Mouse (Mus musculus): ENCODE data around the gene Ier2. TPM values are rescaled to one million over a fixed set of nuclear protein-coding genes. Genes with fewer than 3 reads are reported as not detected.
"Not testable (repeated sequence)": the region's sequence is repeated elsewhere in the genome, so short reads cannot be mapped to it uniquely, and the experiment has no call there.

The Ier2 gene
- polyA plus RNA-seq, 1 experiment = 11.1 TPM

DNA sequence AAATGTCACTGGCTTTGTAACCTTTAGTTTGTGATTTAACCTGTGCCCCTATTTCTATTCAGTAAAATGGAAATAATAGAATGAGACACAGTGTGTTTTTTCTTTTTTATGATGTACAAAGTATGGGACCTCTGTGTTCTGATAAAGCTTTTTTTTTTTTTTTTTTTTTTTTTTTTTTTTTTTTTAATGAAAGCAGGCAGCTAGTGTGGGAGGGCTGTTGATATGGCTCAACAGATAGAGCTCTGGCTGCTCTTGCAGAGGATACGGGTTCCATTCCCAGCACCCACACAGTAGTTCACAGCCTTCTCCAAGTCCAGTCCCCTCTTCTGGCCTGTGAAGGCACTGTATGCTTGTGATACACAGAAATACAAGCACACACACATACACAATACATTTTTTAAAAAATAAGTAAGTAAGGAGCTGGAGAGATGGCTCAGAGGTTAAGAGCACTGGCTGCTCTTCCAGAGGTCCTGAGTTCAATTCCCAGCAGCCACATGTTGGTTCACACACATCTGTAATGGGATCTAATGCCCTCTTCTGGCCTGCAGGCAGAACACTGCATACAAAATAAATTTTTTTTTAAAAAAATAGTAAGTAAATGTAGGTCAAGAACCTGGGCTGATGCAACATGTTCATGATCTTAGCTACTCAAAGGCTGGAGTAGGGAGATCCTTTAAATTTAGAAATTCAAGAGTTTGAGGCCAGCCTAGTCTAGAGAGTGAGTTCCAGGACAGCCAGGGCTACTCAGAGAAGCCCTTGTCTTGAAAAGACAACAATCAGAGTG is 20.9 kb downstream of the Ier2 start:
- DNase-seq (ENCODE audit: extremely low spot score in 1 of 2, low spot score in 1 of 2) = no peak

DNA sequence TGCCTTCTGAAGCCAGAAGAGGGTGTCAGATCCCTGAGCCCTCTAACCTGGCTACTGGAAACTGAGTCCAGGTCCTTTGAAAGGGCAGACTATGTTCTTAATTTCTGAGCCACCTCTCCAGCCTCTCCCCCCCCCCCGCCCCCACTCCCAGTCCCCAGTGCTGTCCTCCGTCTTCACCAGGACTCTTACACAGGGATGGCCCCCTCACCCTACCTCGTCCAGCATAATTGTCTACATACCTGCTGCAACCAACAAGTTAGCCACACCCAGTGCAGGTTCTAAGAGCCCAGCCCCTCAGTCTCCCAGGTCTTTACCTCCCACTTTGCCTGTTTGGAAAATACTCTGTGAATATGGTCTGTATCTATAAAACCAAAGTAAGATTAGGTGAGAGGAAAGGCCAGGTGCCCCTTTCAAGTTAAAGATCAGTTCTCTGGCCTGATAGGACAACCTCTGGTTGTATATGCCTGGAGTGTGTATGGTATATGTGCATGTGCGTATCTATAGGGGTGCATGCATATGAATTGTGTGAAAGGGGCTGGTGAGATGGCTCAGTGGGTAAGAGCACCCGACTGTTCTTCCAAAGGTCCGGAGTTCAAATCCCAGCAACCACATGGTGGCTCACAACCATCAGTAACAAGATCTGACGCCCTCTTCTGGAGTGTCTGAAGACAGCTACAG is 21.9 kb downstream of the Ier2 start:
- no peak for DNase-seq (ENCODE audit: extremely low spot score in 1 of 2, low spot score in 1 of 2)

DNA sequence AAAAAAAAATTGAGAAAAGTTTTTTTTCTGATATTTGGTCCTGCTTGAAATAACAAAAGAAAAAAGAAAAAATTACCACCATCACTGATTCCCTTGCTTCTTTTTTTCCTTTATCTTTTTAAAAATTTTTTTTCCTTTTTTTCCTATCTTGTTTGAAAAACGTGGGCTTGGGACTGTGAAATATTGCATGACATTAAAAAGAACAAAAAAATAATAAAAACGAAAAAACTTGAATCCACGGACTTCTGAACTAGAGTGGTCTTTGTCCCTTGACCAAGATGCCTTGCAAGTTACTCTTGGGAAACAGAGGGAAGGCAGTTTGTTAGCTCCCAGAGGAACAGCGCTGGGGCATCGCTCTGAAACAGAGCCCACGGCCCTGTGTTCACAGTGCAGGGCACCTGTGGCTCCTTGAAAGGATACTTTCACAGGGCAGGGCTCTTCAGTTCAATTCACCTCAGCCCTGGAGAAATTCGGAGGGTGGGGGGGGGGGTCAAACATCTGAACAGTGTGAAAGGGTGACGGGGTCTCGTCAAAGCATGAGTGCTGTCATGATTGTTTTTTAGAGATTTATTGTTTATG is 22.6 kb downstream of the Ier2 start:
- no peak for DNase-seq (ENCODE audit: extremely low spot score in 1 of 2, low spot score in 1 of 2)

DNA sequence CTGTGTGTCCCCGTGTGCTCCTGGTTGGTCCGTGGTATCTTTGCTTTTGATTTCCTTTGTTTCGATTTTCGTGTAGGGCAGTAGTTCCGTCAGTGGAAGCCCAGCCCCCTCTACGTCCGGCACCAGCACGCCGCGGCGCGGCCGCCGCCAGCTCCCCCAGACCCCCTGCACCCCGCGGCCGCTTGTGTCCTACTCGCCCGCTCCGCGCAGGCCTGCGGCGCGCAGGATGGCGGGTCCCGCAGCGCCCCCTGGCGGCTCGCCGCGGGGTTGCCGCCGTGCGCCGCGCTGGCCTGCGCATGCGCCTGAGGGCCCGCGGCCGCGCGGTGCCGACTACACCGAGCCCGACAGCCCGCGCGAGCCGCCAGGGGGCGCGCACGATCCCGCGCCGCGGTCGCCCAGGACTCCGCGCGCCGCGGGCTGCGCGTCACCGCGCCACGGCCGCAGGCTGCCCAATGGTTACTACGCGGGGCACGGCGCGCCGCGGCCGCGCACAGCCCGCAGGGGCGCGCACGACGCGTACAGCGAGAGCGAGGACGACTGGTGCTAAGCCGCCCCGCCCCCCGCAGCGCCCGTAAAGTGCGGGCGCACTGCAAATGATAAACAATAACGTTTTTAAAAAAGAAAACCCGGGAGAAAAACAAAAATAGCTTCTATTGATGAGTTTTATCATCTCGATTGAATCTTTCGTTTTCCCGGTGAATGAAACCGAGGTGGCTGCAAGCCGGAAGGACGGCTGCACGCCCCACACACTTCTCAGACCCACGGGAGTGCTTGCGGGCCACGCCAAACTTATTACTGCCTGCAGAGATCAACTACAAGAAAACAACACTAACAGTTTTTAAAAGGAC is 23.3 kb downstream of the Ier2 start:
- peak; percentile 83 to 93 for DNase-seq (ENCODE audit: extremely low spot score in 1 of 2, low spot score in 1 of 2)

DNA sequence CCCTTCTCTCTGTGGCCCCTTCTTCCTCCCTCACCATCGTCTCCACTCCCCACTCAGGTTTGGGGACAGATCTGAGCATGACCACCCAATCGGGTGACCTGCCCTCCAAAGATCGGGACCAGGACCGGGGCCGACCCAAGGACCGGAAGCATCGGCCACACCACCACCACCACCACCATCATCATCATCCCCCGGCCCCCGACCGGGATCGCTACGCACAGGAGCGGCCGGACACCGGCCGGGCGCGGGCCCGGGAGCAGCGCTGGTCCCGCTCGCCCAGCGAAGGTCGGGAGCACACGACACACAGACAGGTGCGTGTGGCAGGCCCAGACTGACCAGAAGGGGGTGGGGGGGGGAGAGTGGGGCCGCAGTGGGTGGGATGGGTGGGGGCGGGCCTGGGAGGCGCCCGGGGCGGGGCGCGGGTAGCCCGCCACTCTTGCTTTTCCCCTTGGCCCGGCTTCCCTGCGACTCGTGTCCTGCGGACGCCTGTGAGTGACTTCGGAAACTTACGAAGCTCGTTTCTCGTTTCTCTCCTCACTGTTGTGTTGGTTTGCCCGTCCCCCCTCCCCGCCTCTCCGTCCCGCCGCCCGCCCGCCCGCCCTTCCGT is 24.0 kb downstream of the Ier2 start:
- DNase-seq (ENCODE audit: extremely low spot score in 1 of 2, low spot score in 1 of 2) = no peak

DNA sequence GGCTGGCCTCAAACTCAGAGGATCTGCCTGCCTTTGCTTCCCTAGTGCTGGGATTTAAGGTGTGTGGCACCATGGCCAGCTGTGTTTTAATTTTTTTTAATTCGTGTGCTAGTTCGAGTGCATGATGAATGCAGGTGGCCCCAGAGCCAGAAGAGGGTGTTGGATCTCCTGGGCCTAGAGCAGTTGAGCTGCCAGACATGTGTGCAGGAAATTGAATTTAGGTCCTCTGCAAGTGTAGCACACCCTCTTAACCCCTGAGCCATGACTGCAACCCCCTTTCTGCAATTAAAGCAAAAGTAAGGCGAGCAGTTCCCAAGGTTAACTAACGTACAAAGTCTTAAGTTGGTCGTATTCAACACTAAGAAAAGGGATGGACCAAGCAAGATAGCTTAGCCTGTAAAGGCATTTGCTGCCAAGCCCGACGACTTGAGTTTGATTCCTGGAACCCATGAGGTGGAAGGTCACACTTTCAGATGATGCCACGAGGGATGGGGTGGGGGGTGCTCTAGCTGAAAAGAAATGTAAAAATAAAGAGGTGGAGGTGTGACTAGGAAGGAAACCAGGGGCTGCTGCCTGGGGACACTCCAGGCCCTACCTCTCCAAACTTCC is 24.6 kb downstream of the Ier2 start:
- no peak for DNase-seq (ENCODE audit: extremely low spot score in 1 of 2, low spot score in 1 of 2)

- no peak for DNase-seq (ENCODE audit: extremely low spot score in 1 of 2, low spot score in 1 of 2)
These were observed 26.5 kb downstream of the Ier2 start for GRCm38 (mm10) chr8:84636051-84636691.

DNA sequence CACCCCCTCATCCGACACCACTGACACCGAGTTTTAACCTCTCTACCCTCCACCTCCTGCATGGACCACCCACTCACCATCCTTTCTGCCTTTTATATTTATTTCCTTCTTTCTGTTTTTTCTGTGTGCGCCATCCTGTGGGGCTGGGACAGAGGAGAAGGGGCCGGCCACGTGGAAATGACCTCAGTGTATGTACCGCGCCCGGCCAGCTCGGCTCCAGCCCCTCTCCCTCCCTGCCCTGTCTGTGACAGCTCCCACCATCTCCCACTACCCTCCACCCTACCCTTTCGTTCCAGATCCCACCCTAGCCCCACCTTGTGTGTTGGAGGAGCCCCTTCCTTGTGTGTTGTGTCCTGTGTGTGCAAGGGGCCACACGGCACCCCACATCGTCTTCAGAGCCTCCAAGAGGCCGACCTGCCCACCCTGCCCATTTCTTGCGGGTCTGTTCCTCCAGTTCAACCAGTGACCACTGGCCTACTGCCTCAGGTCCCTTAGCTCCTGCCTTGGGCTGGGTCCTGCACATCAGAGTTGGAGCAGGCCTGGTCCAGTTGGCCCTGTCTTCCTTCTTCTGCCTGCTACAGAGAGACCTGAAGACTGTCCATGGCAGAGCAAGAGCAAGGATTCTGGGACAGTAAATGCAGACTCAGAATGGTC is 27.1 kb downstream of the Ier2 start:
- DNase-seq (ENCODE audit: extremely low spot score in 1 of 2, low spot score in 1 of 2) = no peak

DNA sequence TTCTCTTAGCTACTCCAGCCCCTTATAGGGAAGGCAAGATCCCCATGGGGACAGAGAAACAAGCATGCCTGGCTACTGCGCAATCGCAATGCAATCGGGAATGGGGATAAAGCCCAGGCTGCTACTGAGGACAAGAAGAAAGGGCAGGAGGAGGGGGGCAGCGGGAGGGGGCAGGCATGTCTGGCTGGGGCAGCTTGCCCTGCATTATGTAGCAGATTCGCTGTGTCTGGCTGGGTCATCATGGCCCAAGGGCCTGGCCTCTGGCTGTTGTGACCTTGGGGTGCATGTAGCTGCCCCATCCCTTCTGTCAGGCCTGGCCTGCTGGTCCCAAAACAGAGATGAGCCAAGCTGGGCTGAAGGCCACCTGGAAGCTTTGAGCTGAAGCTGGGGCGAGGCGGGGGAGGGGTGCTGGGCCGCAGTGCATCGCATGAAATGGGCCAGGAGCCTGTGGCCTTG is 27.8 kb downstream of the Ier2 start:
- no peak for DNase-seq (ENCODE audit: extremely low spot score in 1 of 2, low spot score in 1 of 2)

DNA sequence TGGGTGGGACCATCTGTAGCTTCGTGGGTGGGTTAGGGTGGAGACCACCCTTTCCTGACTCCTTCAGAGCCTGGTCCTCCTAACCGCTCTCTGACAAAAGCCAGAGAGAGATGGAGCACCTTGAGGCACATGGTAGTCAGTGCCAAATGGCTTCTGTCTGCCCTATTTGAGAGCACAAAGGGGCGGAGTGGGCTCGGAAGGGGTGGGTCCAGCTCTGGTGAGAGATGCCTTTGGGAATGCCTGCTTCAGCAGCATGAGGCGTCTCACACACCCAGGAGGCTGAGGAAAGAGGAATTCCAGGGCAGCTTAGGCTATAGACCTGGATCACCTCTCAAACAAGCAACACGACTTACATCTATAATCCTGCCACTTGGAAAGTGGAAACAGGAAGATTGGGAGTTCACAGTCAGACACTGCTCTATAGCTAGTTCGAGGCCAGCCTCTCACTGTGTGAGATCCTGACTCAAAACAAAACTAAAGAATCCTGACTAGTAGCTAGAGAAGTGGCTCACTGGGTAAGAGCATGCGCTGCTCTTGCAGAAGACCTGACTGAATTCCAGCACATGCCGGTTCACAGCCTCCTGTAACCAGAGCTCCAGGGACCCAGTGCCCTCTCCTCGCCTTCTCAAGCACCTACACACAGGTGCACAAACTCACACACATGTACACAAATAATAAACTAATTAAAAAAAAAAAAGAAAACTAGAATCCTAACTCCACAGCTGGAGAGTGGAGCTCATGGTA is 28.6 kb downstream of the Ier2 start:
- DNase-seq (ENCODE audit: extremely low spot score in 1 of 2, low spot score in 1 of 2) = no peak

- DNase-seq (ENCODE audit: extremely low spot score in 1 of 2, low spot score in 1 of 2) = no peak
These were observed 30.8 kb downstream of the Ier2 start for GRCm38 (mm10) chr8:84631813-84632212.

DNA sequence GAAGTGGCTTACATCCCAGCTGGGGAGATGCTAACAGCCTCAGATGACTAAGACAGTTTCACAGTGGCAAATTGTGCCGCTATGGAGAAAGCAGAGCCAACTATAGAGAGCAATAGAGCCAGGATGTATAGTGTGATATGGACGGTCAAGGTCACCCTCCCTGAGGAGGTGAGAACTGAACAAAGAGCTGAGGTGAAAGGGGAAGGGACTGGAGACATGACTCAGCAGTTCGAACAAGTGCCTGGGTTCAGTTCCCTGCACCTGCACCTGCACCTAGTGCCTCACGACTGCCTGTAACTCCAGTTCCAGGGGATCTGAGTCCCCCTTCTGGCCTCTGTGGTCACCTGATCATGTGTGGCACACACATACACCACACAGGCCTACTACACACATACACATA is 32.5 kb downstream of the Ier2 start:
- no peak for DNase-seq (ENCODE audit: extremely low spot score in 1 of 2, low spot score in 1 of 2)

DNA sequence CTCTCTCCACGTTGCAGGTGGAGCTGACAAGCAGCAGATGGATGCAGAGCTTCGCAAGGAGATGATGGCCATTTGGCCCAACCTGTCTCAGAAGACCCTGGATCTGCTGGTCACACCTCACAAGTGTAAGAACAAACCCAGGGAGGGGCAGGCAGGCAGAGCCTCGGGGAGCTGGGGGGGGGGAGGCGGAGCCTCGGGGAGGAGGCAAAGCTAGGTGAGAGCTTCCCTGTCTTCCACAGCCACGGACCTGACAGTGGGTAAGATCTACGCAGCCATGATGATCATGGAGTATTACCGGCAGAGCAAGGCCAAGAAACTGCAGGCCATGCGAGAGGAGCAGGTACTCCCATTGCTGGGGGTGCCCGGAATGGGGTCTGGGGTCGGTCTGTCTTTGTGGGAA is 33.1 kb downstream of the Ier2 start:
- DNase-seq (ENCODE audit: extremely low spot score in 1 of 2, low spot score in 1 of 2) = no peak

DNA sequence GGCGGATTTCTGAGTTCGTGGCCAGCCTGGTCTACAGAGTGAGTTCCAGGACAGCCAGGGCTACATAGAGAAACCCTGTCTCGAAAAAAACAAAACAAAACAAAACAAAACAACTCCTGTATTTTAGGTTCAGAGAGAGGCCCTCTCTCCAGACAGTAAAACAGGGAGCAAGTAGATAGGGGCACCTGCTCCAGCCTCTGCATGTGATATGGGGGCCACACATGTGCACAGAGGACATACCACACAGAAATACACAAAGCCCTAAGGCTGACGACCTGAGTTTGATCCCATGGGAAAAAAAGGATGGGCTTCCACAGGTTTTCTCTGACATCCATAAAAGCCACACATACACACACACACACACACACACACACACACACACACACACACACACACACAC is 39.2 kb downstream of the Ier2 start:
- DNase-seq (ENCODE audit: extremely low spot score in 1 of 2, low spot score in 1 of 2) = not testable (repeated sequence)

GRCm38 (mm10) chr8:84621102-84621625 is 41.5 kb downstream of the Ier2 start:
- DNase-seq (ENCODE audit: extremely low spot score in 1 of 2, low spot score in 1 of 2) = no peak

GRCm38 (mm10) chr8:84617005-84617404 is 45.6 kb downstream of the Ier2 start:
- no peak for DNase-seq (ENCODE audit: extremely low spot score in 1 of 2, low spot score in 1 of 2)

GRCm38 (mm10) chr8:84615666-84616485 is 46.8 kb downstream of the Ier2 start:
- DNase-seq (ENCODE audit: extremely low spot score in 1 of 2, low spot score in 1 of 2) = no peak
